Mouse (Mus musculus) CD4-positive, CD25-positive, alpha-beta regulatory T cell, adult 2 months (primary cell): ENCODE measurements around the gene Gm5134.
A peak's percentile ranks its signal among the peaks of the same experiment; 100 is the strongest.
"Not testable (repeated sequence)": the region's sequence is repeated elsewhere in the genome, so short reads cannot be mapped to it uniquely, and the experiment has no call there.

Experiments used
- DNase-seq: peaks from one replicate; pipeline ENCODE4 v3.0.0-alpha.2; 2012; ENCODE audit warnings: low read depth, low spot score

The Gm5134 gene

DNA sequence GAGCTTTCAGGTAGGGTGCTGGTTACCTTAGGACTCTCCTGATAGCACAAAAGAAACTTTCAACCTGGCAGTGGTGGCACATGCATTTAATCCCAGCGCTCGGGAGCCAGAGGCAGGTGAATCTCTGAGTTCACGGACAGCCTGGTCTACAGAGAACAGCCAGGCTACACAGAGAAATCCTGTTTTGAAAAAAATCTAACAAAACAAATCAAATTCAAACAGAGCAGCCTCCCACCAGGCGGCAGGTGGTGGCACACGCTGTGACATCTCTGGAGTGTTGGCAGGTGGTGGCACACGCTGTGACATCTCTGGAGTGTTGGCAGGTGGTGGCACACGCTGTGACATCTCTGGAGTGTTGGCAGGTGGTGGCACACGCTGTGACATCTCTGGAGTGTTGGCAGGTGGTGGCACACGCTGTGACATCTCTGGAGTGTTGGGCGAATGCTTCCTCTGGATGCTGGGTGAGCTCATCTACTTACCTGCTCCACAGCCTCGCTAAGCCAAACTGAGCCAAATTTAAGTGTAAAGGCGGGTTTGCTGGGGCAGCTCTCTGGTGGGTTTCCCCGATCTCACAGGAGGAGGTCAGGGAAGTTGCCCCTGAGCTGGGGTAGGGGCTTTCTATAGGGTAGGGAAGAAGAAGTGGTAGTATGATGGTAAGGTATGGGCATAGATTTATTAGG lies 40.4 kb downstream of the Gm5134 start:
- DNase-seq = not testable (repeated sequence)

DNA sequence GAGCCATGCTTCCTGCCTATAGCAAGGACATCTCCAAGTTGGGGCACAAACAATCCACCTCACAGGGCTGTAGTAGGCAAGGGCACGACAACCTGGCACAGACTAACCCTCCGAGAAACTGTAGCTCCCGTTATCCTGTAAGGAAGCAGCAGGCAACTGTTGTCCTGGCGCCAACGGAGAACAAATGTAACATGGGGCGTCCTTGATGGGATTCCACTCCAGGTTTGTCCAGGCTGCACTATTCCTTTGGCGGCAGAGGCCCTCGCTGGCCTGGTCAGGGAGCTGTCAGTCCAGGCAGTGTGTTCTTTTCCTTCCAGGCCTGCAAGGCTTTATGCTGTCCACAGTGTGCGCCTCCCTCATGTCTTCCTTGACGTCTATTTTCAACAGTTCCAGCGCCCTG lies 41.1 kb downstream of the Gm5134 start:
- no peak for DNase-seq

DNA sequence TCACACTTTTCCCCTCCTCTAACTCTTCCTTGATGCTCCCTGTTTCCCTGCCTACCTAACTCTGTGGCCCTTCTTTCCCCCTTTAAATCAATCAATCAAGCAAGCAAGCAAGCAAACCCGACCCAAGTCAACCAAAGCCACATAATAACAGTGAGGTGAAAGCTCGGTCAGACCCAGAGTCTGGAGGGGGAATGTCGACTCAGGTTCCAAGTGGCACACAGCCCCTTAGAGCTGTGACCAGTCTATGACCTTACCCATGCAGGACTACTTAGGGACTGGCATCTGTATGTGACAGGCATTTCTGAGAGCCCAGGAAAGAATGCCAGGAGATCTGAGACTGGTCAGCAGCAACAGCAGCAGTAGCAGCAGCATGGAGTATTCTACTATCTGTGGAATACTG lies 42.0 kb downstream of the Gm5134 start:
- DNase-seq = no peak

DNA sequence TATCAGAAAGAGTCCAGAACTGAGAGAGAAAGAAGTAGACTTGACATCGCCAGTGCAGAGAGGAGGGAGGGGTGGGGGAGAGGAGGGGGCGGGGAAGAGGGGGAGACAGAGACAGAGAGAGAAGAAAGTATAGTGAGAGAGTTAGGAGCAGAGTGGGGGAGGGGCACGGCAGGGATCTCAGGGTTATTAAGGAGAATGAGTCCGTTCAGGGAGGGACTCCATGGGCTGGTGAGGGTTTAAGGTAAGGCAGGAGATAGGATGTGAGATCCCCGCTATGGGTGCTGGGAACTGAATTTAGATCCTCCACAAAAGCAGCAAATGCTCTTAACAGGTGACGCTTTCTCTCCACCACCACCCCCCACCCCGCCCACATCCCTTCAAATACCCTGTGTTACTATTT lies 46.8 kb downstream of the Gm5134 start:
- DNase-seq = no peak

DNA sequence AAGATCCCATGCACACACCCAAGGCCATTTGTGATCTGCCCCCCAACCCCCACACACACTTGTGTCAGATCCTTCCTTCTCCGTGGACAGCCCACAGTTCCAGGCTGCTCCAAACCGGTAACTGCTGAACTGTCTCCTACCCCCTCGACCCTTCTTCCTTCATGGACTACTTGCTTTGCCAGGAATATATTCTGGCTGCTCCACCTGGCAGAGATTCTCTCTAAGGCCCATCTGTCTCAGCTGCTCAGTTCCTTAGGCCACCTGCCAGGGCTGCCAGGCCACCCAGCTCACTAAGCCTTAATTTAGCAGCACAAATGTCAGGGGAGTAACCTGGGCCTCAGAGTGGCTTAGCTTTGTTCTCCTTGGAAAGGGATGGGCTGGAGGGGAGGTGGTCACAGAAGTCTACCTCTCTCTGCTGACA lies 47.8 kb downstream of the Gm5134 start:
- DNase-seq = no peak

DNA sequence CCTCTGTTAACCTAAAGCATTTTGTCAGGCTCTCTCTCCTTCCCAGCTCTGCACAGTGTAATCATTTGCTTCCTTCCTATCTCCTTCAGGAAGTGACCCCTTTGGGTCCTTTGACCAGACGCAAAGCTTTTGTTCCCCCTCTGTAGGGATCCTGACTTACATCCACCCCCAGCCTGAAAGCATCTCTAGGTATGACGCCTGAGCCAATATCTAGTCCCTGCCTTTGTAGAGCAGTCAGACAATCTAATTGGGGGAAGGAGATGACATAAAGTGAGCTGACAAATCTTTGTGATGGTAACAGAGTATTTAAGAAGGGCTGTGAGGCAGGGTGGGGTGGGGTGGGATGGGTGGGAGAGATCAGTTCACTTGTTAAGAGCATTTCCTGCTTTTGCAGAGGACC lies 48.3 kb downstream of the Gm5134 start:
- no peak for DNase-seq

DNA sequence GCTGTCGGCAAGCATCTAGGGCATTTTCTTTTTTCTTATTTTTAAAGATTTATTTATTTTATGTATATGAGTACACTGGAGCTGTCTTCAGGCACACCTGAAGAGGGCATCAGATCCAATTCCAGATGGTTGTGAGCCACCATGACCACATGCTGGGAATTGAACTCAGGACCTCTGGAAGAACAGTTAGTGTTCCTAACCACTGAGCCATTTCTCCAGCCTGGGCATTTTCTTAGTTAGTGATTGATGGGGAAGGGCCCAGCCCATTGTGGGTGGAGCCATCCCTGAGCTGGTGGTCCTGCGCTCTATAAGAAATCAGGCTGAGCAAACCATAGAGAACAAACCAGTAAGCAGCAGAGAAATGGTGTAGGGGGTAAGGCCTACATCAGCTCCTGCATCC lies 48.9 kb downstream of the Gm5134 start:
- DNase-seq = no peak

DNA sequence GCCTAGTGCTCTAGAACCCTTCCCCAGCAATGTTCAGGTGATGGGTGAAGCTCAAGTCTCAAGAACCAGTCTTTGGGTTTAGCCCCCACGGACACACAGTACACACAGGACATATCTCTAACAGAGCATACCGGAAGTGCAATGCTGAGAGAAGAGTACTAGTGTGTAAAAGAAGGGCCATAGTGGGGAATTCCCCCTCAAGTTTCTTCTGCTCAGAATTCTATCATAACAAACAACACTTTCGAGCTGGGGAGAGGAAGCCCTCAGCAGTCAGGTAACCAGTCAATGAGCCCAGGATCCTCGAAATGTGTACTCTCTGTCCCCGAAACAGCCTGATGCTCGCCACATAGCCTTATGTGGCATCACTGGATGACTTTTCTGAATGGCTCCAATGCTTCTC lies 52.1 kb downstream of the Gm5134 start:
- DNase-seq = peak; percentile 62

DNA sequence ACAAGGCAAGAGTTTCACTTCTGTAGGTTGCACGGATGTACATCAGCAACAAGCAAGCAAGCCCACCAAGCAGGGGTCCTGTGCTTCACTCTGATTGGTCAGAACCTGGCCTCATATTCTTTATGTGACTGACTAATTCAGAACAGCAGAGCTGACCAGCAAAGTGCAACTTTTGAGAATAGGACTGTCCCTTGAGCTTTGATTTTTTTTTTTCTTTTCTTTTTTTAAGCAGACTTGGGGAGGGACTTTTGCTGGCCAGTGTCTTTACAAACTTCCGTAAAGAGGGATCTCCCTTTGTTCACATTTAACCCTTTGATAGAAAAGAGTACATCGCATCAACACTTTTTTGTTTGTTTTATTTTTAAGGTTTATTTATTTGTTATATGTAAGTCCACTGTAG lies 55.5 kb downstream of the Gm5134 start:
- no peak for DNase-seq

DNA sequence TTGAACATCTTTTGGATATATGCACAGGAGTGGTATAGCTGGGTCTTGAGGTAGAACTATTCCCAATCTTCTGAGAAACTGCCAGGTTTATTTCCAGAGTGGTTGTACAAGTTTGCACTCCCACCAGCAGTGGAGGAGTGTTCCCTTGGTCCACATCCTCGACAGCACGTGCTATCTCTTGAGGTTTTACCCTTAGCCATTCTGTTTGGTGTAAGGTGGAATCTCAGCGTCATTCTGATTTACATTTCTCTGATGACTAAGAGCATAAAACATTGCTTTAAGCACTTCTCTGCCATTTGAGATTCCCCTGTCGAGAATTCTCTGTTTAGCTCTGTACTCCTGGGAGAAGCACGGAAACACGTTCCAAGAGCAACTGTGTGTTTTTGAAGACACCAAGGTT lies 58.6 kb downstream of the Gm5134 start:
- DNase-seq = no peak

DNA sequence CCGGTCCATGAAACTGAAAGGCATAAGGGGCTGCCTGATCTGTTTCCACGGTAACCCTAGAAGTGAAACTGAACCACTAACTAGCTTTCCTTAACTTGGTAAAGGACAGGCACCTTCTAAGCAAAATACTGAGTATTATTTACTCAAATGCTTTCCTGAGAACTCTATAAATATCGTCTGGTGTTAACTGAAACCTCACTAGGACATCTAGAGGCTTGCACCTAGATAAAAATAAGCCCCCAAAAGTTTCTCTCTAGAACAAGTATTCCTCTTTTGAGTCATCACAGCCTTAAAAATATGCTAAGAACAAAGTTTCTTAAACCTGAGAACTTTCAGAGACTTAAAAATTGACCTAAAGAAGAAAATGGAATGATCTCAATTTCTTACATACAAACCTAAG lies 62.6 kb downstream of the Gm5134 start:
- no peak for DNase-seq

DNA sequence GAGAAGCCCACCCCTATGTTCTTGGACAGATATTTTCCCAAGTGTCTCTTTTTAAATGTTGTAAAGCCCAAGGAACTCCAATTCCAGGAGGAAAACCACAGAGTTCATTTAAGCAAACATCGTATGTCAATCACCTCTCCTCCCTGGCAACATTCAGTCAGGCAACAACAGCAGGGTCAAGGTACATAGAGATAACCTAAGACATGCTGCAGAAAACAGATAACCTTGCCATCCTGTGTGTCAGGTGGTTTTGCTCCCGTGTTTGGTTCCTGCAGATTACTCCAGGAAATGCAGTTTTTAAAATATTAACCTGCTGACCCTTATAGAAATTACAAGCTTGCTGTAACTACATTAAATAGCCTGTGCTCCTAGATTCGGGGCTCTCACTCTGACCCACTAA lies 67.4 kb downstream of the Gm5134 start:
- DNase-seq = no peak

DNA sequence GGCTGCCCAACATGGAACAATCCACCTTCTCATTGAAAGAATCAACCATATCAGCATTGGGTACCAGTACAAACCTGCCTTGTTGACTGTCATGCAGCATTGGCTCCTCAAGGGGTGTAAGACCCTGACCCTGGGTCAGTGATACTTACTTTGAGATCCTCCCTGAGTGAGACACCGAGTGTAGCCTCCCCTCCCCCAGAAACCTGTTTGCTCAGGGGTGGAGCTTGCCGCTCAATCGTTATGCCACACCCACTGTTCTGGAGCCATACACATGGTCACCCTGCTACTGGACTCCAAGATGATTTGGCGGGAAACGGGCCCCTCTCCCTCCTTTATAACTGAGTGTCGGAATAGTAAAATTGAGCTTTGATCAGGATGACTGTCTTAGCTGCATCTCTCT lies 69.6 kb downstream of the Gm5134 start:
- no peak for DNase-seq

DNA sequence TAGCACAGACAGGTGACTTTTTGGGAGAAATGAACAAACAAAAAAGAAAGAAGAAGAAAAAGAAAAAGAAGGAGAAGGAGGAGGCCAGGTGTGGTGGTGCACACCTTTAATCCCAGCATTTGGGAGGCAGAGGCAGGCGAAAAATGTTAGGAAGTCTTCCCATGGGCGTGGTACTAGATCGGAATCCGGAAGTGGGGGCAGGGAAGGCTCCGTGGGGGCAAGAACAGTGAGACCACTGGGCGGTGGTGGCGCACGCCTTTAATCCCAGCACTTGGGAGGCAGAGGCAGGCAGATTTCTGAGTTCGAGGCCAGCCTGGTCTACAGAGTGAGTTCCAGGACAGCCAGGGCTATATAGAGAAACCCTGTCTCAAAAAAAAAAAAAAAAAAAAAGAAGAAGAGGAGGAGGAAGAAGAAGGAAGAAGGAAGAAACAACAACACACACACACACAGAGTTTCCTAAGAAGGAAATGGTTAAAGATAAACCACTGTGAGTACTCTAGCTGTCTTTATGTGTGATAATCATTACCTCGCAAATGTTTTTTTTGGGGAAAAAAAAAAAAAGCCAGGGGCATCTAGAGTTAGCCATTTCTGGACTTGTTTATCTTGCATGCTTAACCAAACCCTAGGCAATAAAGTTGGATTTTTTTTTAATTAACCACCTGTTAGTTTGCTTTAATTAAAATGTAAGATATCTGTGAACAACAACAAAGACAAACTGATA lies 71.3 kb downstream of the Gm5134 start:
- no peak for DNase-seq

DNA sequence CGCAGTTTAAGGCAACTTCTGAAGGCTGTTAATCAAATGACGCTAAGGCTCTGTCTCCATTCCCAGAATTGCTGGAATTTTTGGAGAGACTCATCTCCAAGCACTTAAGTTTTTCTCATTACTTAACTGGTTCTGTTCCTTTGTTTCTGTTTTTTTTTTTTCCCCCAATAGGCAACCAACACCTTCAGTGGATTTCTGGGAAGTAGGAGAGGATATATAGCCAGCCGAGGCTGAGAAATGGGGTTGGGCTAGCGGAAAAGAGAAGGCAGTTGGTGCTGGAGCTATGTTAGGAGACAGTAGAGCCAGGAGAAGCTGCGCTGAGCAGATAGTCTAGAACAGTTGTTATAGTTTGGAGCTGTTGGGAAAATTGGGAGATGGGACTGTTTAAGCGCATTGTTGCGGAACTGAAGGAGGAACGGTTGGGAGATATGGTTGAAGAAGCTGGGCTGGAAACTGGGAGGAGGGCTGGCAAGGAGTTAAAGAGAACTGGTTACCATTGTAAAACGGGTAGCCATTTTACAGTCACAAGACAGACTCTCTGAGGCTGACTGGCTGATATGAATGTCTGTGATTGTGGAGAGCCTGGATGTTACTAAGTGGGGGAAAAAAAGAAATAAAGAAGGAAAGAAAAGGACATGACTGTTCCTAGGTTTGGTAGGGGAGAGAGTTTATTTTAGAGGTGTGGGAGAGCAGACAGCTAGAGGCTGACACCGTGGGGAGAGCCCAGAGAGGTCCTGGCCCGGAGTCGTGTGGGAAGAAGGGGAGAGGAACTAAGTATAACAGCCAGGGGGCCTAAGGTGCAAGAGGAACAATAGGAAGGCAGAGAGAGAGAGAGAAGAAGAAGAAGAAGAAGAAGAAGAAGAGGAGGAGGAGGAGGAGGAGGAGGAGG lies 73.1 kb downstream of the Gm5134 start:
- no peak for DNase-seq

DNA sequence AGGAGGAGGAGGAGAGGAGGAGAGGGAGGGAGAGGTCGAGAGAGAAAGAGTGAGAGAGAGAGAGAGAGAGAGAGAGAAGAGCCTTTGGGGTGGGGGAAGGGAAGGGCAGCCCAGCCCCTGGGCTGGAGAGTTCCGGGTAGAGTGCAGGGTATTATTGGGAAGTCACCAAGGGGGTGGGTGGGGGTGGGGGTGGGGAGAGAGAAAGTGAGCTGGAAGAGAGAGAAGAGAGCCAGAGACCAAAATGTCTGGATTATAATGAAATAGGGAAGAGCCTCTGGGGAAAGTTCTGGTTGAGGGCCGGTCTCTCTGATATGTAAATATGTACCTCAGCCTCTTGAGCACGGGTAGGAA lies 73.7 kb downstream of the Gm5134 start:
- DNase-seq = no peak

DNA sequence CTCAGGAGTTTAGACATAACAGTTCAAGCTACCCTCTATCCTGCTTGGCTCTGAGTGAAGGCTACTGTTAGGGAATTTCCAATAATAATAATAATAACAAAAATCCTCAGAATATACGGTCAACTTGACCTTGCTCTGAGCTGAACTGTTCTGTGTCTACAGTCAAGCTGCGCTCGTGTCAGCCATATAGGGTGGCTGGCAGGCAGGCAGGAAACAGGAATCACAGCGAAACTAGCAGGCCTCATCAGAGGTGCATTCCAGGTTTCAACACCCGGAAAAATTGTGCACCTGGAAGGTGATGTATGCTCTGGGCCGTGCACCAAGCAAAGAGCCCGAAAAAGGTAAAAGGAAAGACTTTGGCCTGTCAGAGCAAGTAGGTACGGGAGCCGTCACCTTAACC lies 74.1 kb downstream of the Gm5134 start:
- DNase-seq = no peak

DNA sequence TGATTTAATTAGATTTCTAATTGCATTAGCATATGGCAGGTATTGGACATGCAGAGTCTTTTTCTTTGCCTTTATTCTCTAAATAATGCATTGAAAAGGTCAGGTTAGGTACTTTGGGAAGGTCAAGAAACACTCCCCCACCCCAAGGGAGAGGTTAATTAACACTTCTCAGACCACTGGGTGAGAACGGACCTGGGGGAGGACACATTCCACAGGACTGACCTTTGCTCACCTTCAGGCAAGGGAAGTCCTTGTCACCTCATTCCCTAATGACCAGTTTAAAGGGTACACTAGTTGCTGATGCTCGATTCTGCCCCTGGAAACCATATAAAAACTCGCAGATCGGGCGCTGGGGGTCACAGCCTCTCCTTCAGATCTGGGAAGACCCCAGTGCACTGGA lies 75.0 kb downstream of the Gm5134 start:
- no peak for DNase-seq

DNA sequence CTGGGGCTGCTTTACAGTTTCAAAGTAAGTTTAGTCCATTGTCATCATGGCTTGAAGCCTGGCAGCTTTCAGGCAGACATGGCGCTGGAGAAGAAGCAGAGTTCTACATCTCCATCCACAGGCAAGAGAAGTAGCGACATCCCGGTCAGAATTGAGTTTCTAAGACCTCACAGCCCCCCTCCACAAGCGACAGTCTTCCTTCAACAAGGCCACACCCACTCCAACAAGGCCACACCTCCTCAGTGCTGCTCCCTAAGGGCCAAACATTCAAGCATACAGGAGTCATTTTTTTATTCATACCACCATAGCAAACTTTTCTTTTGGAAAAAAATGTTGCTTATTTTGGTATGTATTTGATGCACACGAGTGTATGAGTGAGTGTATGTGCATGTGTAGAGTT lies 76.2 kb downstream of the Gm5134 start:
- DNase-seq = peak; percentile 45

DNA sequence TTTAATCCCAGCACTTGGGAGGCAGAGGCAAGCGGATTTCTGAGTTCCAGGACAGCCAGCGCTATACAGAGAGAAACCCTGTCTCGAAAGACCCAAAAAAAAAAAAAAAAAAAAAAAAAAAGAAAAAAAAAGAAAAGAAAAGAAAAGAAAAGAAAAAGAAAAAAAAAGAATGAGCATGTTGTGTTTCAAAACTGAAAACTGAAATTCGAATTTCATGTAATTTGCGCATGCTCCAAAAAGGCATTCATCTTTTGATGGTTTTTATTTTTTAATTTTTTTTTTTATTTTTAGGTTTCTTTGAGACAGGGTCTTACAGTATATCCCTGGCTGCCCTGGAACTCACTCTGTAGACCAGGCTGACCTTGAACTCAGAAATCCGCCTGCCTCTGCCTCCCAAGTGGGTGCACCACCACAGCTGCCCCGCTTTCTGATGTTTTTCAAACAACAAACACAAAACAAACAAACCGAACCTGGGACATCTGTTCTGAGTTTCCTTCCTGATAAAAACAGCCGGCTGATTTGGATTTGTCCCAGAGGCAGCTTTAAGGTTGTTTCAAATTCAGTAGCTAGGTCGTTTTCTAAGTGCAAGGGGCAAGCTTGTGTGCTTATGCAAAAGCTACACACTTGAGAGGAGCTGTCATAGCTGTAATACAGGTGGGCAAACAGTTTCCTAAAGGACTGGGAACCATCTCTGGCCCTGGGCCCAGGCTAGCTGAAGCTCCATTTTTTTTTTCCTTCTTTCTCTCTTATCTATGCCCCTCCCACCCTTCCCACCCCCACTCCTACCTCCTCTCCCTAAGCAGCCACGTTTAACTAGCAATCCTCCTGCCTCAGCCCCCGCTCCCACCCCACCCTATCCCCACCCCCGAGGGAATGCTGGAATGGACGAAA lies 77.4 kb downstream of the Gm5134 start:
- DNase-seq = no peak

DNA sequence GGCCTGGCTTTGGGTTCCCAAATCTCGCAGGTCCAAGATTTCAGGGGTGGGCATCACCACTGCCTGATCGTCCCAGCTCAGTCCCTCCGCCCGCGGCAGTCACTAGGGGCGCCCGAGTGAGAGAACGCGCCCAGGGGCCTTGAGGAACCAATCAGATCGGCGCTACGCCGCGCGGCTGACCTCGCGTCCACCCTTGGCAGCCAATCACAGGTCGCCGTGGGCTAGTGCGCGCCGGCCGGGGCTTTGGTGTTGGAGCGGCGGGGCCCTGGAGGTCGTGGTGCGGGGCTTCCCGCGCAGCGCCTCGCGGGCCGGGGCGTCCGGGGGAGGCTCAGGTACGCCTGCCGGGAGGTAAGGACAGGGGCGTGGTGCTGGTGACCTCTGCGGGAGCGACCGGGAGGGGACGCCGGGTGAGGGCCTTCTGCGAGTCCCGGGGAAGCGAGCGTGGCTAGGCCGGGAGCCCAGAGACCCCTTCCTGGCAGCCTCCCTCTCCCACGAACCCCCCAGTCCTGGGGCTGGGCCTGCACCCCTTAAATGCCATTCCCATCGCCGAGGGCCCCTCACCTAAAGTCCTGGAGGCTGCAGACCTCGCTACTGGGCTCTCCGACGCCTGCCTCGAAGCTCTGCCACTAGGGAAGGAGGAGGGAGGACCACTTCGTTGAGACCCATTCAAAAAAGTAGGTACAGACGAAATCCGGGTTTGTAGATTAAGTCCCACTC lies 78.2 kb downstream of the Gm5134 start, which contains the start of gene Zfp280b:
Gene Zfp280b (plus strand): TSS at position 249 of the 717 bp plus-strand sequence.
- peak; percentile 96 for DNase-seq
